Mouse (Mus musculus) layer of hippocampus, postnatal 36 days (tissue): ENCODE measurements around the gene Ogfod2. TPM values are rescaled to one million over a fixed set of nuclear protein-coding genes. Genes with fewer than 3 reads are reported as not detected.

Experiments used
- DNase-seq, 2 experiments: peaks; one replicate each; pipeline ENCODE4 v3.0.0; 2022
- total RNA-seq, 2 experiments: library from RNA; stranded (reverse); gene quantifications; 2 replicates each; pipeline ENCODE4 v1.2.3; 2021

The Ogfod2 gene
- total RNA-seq = 10 to 100 TPM; 34.1 to 36.2 TPM

DNA sequence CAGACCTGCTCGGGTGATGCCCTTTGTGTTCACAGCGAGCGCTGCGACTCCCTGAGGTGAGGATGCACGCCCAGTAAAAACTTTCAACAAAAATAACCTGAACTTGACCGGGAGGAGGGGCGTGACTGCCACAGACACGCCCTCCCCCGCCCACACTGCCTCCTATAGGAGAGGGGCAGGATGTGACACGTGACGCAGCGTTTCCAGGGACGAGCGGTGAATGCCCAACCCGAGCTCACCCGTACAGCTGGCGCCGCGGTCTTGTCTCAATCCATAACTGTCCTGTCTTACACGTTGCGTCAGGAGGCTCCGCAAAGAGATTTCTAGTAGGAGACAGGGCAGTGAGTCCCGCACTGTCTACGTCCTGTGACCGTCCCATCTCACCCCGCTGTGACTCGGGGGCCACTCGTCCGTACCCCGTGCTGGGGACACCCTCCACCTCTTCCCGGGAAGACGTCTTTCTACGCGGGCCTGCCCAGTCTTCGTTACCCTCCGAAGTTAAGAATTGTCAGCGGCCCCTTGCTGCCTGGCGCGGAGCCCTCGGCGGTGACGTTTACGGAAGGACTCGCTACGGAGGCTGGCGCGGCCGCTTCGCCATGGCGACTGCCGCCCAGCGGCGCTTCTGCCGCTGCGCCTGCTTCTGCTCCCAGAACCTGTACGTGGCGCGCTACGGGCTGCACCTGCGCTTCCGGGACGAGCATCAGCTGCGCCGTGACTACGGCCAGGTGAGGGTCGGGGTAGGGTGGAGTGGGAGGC, at the start of gene Ogfod2:
Gene Ogfod2 (plus strand): TSS at position 556 of the 756 bp plus-strand sequence.
- DNase-seq = peak; percentile 92 to 94

DNA sequence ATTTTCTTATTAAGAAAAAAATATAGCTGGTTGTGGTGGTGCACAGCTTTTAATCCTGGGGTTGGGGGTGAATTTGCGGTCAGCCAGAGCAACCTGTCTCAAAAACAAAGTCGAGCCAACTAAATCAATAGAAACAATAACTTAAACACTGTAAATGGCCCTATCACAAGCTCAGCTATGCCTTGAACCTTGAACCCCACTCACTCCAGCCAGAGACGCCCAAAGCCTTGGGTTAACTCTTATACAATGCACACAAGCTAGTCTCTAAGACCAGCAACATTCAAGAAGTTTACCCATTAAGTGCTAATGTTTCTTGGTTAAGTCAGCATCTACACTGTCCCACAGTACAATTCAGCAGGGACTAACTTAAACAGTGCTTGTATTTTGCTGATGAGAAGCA, 42.4 kb upstream of the Ogfod2 start:
- DNase-seq = no peak

DNA sequence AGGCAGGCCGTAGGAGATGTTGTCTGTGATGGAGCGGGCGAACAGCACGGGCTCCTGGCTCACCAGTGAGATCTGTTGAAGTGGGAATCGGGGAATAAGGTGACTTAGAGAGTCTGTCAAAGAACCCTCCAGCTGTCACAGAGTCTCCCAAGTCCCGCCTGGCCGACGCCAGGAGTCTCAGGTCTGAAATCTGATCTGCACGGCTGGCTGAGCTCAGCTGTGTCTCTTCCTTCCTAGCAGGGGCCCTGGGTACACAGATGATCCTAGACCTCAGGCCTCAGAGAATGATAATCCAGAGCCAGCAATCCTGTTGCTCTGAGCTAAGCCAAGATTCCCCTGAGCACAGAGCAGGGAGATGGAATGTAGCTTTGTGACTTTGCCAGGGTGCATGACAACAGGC, 38.4 kb upstream of the Ogfod2 start:
- no peak for DNase-seq

DNA sequence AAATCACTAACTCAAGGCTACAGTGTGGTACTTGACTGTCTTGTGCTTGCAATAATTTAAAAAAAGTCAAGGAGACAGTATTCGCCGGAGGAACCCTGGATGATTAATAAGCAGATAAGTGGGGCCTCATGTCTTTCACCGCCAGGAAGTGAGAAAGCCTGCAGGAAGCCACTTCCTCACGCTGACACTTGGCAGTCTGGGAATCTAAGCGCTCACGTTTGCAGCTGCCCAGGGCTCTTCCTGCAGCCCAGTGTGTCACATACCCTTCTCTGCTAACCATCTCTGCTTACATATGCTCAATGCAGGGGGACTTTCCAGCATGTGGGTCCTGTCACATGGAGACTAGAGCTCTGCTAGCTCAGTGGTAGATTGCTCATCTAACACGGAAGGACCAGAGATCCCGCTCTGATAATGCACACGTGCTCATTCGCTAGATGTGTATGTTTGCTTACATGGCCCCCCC, 37.2 kb upstream of the Ogfod2 start:
- DNase-seq = no peak

DNA sequence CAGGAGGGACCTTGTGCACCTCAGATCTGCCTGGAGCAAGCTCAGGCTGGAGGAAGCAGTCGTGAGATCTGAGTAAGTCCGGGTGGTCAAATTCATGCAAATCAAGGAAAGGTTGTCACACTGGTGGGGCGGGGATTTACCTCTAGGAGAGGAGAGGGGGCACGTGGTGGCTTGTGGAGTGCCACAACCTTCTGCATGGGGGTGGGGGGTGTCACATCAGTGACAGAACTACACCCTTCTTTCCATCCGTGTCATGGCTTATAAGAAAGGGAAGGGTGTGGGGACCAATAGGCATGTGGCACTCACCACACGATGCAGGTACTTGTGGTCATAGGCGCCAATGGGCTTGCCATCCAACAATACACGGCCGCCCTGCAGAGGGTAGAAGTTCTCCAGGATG, 36.4 kb upstream of the Ogfod2 start:
- DNase-seq = no peak

DNA sequence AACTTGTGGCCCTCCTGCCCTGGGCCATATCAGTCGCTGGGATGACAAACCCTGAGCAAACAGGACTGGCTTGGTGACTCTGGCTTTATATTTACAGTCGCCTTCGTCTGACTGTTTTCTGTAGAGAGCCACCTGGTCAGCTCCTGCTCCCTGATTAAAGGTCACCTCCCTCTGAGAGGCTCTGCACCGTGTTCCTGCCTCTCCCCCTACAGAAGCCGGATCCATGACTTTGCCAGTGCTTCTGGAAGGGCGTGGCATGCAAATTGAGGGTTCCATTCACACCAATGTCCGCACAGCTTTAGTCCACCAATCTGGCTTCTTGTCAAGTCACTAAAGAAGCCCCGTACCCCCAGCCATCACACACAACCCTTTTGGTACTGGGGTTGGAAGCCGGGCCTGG, 35.5 kb upstream of the Ogfod2 start:
- DNase-seq = no peak

DNA sequence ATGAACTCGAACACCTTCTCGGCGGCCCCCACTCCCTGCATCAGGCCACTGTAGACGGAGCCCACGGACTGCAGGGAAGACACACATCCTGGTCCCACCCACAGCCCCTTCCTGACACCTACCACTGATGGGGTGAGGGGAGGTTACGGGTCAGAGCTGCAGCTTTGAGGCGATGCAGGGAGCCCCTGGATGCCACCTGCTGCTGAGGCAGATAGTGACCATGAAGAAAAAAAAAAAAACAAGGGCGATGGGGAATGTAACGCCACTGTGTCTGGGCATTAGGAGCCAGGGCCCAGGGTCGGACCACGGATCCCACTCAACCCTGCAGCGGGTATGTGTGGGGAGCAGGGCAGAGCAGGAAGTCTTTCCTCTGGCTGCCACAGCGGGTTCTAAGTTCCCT, 34.9 kb upstream of the Ogfod2 start:
- DNase-seq = no peak

DNA sequence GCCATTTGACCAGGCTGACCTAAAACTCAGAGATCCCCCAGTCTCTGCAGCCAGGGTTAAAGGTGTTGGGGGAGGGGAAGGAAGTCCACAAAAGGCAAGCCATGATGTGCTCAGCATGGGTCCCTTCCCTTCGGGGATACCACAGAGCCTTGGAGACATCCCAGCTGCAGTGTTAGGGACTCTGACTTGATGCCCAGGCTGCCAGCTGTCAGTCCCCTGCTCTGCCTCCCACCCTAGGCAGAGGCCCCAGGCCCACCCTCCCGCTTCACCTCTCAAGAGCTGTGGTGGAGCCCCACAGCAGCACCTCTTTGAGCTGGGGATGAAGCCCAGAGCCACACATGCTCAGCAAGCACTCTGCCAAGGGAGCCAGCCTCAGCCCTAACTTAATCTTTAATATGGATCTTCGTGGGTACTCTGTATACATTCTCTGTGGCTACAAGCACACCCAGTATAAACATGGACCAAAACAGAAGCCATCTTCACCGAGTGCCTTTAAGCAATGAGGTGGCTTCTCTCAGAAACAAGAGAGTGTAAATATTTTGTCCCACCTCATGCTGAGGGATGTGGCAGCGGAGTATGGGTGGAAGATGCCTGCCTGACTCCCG, 34.1 kb upstream of the Ogfod2 start:
- no peak for DNase-seq

DNA sequence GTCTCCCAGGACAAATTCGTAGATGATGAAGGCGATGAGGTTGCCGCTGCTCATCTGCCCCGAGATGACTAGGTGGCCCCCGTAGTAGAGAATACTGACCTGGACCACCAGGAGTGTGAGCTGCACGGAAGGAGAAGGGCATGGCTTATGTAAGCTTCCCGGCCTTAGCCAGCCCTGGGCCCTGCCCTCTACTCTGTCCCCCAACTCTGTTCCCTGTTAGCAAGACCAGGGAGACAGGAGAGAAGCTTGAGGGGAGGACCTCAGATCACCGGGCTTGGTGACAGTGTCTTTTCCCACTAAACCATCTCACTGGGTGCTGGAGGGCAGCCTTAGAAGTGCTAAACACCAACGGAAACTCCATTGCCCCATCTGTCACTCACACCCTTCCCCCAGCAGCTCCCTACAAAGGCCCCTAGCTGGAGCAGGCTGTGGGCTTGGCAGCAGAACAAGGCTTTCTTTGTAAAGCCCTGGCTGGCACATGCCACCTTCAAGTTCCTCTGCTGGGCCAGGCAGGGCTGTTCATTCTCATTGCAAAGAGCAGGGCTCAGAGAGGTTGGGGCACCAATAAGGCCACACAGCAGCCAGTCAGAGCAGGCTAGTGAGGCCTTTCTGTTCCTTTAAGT, 33.2 kb upstream of the Ogfod2 start:
- DNase-seq = peak; percentile 71 to 83

DNA sequence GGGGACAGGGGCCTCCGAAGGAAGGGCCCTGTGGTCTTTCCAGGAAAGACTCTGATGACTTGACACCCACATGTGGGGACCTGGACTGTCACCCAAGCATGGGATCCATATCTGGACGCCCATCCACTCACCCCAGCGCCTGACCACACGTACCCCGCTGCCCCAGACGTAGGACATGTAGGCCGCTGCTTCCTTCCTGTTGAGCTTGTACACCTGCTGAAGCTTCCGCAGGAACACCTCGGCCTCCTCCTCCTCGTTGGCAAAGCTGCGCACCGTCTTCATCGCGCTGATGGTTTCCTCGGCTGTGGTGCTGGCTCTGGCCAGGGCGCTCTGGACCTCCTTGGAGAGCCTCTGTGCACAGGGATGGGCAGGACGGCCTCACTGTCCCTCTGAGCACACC, 32.2 kb upstream of the Ogfod2 start:
- DNase-seq = no peak

DNA sequence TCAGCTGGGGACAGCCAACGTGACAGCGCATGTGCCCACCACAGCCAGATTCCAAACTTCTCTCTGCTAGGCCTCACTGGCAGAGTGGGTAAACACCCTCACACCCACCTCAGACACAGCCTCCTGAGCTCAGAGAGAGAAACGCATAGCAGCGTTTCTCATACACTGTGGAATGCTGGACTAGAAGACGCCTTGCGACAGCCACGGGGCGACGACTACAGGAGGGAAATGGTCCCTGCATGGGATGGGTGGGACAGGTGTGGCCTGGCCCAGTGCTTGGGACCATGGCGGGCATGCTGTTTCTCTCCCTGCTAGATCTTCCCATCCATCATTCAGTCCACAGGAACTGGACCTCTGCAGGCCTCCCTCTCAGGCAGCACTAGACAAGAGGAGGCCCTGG, 29.6 kb upstream of the Ogfod2 start:
- DNase-seq = no peak

DNA sequence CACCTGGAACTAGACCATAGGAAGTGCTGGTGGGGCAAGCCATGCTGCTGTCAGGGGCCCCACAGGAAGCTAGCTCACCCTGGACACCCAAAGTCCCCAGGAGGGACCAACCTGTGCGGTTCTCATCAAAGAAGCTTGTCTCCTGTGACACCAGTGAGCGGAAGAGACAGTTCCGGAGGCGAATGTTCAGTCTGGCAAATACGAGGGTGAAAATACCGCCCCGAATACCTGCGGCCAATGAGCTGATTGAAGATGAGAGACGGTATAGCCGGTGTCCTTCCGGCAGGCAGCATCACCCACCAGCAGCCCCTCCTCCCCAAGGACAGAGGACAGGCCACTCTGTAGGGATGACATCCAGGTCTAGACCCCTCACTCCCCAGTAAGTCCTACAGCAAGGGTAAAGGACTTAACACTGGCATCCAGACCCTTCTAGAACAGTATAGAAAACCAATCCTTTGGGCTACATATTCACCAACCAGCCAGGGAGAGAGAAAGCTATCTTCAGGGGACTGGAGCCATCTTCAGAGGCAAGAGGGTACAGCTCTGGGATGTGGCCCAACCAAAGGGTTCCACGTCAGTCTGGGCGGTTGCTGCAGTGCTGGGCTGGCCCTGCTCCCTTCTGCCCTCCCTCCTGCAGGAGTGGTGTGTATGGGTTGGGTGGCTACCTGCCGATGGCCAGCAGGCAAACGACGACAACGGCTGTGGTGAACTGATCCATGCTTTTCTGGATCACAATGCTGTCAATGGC, 29.0 kb upstream of the Ogfod2 start:
- DNase-seq = no peak

DNA sequence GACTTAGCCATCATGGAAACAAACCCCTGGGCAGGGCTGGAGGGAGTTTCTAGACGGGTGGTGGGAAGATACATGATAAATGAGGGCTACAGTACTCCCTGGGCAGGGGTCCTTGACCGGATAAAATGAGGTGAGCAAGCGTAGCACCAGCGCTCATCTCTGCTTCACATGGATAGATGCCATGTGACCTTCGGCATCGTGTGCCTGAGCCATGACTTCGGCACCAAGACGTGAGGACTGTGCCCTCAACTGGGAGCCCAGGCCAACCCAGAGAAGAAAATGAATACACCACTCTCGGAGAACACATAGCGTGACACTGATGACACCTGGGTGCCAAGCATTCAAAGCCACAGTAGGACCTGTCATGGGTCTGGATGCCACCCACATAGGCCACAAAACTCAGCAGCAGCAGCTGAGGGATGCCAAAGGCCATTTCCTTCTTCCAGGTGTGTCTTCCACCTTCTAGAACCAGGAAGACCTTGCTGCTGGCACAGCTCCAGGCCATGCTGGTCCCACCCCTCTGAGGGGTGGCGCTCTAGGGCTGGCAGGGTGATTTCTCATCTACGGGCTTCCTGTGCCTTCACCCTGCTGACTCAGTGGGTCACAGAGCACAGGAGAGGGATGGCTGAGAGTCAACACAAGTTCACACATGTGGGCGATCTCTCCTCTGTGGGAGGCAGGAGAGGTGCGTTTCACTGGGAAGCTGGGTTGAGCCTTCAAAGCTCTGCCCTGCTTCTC, 28.1 kb upstream of the Ogfod2 start:
- no peak for DNase-seq

DNA sequence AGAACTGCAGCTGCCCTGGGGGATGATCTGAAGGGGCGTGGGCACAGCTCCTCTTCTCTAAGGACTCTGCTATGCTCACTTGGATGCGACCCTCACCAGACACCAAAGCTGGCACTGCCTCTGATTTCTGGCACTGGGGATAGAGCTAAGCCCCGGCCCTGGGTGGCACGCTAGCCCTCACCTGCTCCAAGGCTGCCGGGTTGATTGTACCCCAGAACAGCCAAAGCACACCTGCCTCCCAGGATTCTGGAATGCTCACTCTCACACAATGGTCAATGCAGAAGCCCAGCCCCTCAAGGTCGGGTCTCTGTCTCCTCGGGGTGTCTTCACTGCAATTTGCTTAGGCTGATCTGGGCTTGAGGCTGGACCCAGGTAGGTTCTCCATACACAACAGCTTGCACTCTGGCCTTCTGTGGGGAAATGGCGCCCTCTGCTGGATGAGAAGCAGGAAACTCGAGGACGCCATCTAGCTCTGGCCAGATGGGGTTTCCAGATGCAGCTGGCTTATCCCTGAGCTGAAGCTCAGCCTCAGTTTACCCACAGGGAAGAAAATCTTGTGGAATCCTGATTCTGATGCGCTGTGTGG, 27.4 kb upstream of the Ogfod2 start:
- peak; percentile 77 to 78 for DNase-seq

DNA sequence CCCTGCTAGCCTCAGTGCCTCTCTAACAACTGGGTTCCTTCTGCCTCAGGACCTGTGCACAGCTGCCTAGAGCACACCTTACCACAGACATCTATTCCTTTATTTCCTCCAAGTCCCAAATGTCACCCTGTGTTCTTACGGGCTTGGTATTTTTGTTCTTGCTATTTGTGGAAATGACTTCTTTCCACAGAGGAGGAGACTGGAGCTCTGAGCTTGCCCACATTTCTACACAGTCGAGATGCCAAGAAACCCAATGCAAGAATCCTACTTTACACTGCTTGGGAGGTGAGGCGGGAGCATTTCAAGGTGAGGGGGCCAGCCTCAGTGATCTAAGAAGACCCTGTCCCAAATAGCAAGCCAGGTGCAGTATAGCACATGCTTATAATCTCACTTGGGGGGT, 26.6 kb upstream of the Ogfod2 start:
- DNase-seq = no peak

DNA sequence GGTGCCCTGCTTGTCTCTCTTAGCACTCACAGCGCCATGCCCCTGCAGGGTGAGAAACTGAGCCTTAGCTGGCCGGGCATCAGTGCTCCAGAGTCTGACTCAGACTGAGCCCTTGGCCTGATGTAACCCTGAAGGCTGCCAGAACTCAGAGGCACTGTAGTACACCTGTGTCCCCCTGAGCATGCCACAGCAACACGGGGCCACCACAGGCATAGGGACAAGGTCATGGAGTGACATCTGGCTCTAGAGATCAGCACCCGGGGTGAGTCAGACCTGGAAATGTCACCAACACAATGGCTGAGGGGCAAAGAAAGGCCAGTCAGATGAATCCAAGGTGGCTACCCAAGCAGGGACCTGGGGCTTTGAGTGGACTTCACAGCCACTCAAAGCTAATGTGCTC, 25.2 kb upstream of the Ogfod2 start:
- DNase-seq = no peak

DNA sequence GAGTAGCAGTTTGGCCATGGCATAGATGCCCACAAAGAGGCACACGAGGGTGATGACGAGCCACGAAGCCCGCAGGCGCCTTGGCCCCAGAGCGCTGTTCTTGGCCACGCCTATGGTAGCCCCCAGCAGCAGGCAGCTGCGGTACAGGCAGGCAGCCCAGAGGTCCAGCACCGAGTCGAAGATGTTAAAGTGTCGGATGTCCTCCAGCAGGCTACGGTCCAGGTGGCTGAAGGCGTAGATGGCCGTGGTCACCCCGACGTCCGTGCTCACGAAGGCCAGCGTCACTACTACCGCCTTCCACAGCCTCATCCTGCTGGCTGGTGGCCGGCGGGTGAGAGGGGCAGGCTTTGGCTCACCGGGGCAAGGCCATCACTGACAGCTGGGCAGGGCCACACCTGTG, 22.2 kb upstream of the Ogfod2 start:
- DNase-seq = no peak

DNA sequence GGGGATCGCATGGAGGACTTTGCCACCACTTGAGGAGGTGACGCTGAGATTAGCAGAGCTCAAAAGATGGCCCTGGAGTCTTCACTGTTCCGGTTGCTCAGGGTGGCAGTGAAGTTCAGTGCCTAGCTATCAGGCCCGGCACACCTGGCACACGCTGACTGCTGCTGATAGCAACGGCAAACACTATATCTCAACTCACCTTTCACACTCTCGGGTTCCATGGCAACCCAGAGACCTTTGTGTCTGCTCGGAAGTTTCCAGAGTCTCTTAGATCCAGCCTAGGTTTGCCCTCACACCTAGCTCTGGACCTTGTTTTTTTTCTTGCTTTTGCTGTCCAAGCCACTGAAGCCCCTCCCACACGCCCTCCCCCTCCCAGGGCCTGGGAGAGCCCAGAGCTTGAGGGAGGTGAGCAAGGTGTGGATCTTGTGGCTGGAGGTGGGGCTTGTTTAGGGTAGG, 20.1 kb upstream of the Ogfod2 start:
- no peak for DNase-seq

DNA sequence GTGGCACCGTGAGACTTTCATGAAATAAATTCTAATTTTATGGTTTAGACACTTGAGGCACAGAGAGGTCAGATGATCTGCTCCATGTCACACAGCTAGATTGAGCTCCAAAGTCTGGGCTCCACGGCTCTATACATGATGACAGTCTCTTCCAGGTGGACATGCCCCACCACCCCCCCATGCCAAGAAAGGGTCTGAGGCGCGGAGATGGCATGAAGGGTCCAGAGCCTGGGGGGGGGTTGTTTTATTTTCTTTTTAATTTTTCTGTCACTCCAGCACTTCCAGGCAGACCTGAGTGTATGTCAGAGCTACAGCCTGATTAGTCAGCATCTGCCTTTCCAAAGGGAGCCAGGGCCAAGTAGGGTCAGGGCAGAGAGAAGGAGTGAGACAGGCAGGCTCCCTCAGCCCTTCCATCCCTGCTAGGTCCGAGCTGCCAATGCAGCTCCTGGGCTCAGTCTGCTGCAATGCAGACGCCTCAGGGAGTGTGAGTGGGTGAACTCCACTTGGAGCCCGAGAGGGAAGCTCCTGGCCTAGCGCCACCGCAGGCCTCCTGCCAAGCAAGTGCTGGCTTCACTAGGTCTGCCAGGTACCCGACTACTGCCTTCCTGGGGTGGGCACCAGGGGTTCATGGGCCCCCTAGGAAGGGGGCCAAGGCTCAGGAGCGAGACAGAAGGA, 18.8 kb upstream of the Ogfod2 start:
- peak in 1 of 2 experiments; percentile 72 for DNase-seq

DNA sequence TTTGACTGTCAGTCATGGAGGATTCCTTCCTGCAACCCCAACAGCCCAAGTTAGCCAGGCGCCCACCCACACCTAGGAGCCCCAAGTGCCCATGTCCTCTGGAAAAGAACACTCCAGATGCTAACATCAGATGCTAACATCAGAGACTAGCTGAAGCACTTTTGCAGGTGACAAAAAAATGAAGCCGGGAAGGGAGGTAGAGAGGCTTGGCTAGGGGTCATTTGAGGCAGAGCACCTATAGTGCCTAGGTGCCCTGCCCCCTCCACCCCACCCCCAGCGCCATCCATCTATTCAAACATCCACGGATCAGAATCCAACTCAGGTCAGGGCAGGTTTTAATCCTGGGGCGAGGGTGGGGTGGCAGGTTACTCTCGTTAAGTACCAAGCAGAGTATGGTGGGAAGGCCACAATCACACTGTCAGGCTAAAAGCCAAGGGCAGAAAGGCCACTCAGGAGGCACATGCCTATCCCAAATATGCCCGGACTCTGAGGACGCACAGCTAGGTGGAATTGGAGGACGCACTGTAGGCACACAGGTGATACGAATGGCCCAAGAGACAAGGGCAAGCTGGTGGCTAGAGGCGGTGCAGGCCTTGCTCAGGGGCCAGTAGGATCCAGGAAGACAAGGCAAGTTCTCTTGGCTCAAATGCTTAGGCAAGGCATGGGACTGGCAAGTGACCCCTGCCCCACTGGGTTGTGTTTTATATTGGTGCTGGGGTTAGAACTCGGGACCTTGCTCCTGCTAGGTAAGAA, 18.1 kb upstream of the Ogfod2 start:
- no peak for DNase-seq
